Mouse (Mus musculus) CH12.LX (cell line): ENCODE results near the gene Bhlhe41.

ENCODE experiments used
- CHD1 ChIP-seq: IDR thresholded peaks from 2 replicates; pipeline ENCODE4 v1.6.1; 2012; ENCODE audit warnings: low read depth, low read length, improper control_type of control experiment, inconsistent platforms
- CTCF ChIP-seq, 2 experiments: IDR thresholded peaks in 1 of 2; conservative IDR thresholded peaks in 1 of 2; 2 replicates each; pipeline ENCODE4 v1.5.1; 2011 to 2012; ENCODE audit warnings: low read depth in 2 of 2, low read length in 2 of 2, improper control_type of control experiment in 1 of 2, inconsistent platforms in 1 of 2, mild to moderate bottlenecking in 1 of 2, moderate library complexity in 1 of 2
- EP300 ChIP-seq: IDR thresholded peaks from 2 replicates; pipeline ENCODE4 v1.6.1; 2011; ENCODE audit warnings: low read length, improper control_type of control experiment
- POLR2A ChIP-seq: IDR thresholded peaks from 2 replicates; pipeline ENCODE4 v1.6.1; 2011; ENCODE audit warnings: low read depth, mild to moderate bottlenecking, improper control_type of control experiment, low read length

GRCm38 (mm10) chr6:145815200-145815599, 50.2 kb downstream of the Bhlhe41 start:
- no peak for TF ChIP-seq EP300
- no peak for TF ChIP-seq CHD1
- TF ChIP-seq CTCF (conservative IDR thresholded peaks at IDR 0.05 in 1 of 2, IDR thresholded peaks at IDR 0.05 in 1 of 2; ENCODE audit: low read depth in 2 of 2, low read length in 2 of 2) = peak in 1 of 2 experiments; percentile 51; a peak in 2 of 4 replicates
- TF ChIP-seq POLR2A = no peak
